Mouse (Mus musculus): Measurements from ENCODE around the gene Pard3.

- TF ChIP-seq CTCF (conservative IDR thresholded peaks at IDR 0.05; ENCODE audit: insufficient read depth, insufficient read length, low read depth, low read length) (no peak), POLR2A (IDR thresholded peaks at IDR 0.05; ENCODE audit: low read depth, low read length) (no peak)
Measured at GRCm38 (mm10) chr8:127103256-127103655, 39.6 kb downstream of the Pard3 start.
